ENCODE assay signal across 10 mouse cellular contexts in the genomic region with DNA sequence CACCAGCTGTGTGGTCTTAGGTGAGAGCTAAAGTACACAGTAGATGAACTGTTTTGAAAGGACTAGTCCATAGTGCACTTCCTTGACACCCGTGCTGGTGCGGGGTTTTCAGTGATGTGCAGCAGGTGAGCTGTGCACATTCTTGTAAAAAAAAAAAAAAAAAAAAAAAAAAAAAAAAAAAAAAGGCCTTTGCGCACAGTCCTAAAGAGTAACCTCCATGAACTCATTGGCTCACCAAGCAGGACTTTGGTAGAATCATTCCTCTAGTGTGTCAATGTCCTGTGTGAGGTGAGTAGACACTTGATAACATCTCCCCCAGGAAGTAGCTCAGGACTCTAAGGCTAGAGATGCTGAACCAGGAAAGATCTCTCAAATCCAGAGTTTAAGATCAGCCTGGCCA.
A peak's percentile ranks its signal among the peaks of the same experiment; 100 is the strongest.
DNase-seq lines count a peak whose midpoint lies in the region; ATAC-seq and TF ChIP-seq lines count a peak whose summit lies in the region.
"Had no signal": no experiment of that assay in that cellular context is flagged by ENCODE, and none has a peak within 500 bp of the region (broad histone marks: within the 10 kb centered on the region; RNA-seq: fewer than 3 reads in every experiment).

No protein-coding gene starts in this region.

- TF ChIP-seq CTCF in stomach, postnatal 0 days (IDR thresholded peaks at IDR 0.05; ENCODE audit: low read depth), result no peak

- H3K9me3 ChIP-seq in kidney, embryonic 15.5 days (replicated peaks), result no peaks in the 10 kb centered on the region
- no peaks in the 10 kb centered on the region for H3K9me3 ChIP-seq in stomach, embryonic 14.5 days (ENCODE audit: control insufficient read depth, low read depth, low read length)
- no peaks in the 10 kb centered on the region for H3K9me3 ChIP-seq in stomach, postnatal 0 days (ENCODE audit: control insufficient read depth, low read length)
- no peaks in the 10 kb centered on the region for H3K9me3 ChIP-seq in intestine, embryonic 15.5 days
- H3K9me3 ChIP-seq: embryonic facial prominence, embryonic 12.5 days; liver, embryonic 12.5 days had no signal

- peaks cover 9% of the 10 kb centered on the region for H3K4me1 ChIP-seq in kidney, embryonic 15.5 days
- 0 out of 2 replicates have a peak, but pooled peaks cover 5% of the 10 kb centered on the region for H3K4me1 ChIP-seq in stomach, embryonic 14.5 days (ENCODE audit: control insufficient read depth, insufficient read depth, low read length)
- H3K4me1 ChIP-seq in stomach, postnatal 0 days (replicated peaks; ENCODE audit: control insufficient read depth, insufficient read depth), result no peaks in the 10 kb centered on the region
- no peaks in the 10 kb centered on the region for H3K4me1 ChIP-seq in intestine, embryonic 15.5 days (replicated peaks)
- H3K4me1 ChIP-seq: liver, embryonic 12.5 days had no signal

- WGBS in kidney, embryonic 15.5 days, result 82% methylated on average over 3 of the region's 3 CpGs
- 76% methylated on average over 3 of the region's 3 CpGs for WGBS in stomach, embryonic 14.5 days
- WGBS in stomach, postnatal 0 days, result 72% methylated on average over 3 of the region's 3 CpGs
- WGBS in intestine, embryonic 15.5 days, result 71% methylated on average over 3 of the region's 3 CpGs

- H3K36me3 ChIP-seq in kidney, embryonic 15.5 days, result no peaks in the 10 kb centered on the region
- no peaks in the 10 kb centered on the region for H3K36me3 ChIP-seq in stomach, embryonic 14.5 days (ENCODE audit: control insufficient read depth, insufficient read depth, low read length)
- H3K36me3 ChIP-seq in stomach, postnatal 0 days (ENCODE audit: control insufficient read depth, insufficient read depth, low read length), result no peaks in the 10 kb centered on the region
- H3K36me3 ChIP-seq in intestine, embryonic 15.5 days, result no peaks in the 10 kb centered on the region
- H3K36me3 ChIP-seq: embryonic facial prominence, embryonic 12.5 days; liver, embryonic 12.5 days had no signal

- no peak for DNase-seq in kidney, adult 9 months
- no peak for DNase-seq in stomach, postnatal 0 days (ENCODE audit: low spot score)
- no peak for DNase-seq in thymus, adult 18-20 months
- no peak for DNase-seq in urinary bladder, postnatal 25 days (ENCODE audit: low spot score)

- H3K9ac ChIP-seq in kidney, embryonic 15.5 days, result no peak overlapping the region
- no peak overlapping the region for H3K9ac ChIP-seq in stomach, embryonic 14.5 days (replicated peaks; ENCODE audit: low read depth, low read length)
- no peak overlapping the region for H3K9ac ChIP-seq in stomach, postnatal 0 days (ENCODE audit: low read length)
- H3K9ac ChIP-seq in intestine, embryonic 15.5 days, result no peak overlapping the region
- H3K9ac ChIP-seq: embryonic facial prominence, embryonic 12.5 days; liver, embryonic 12.5 days had no signal

- no peaks in the 10 kb centered on the region for H3K27me3 ChIP-seq in kidney, embryonic 15.5 days
- H3K27me3 ChIP-seq in stomach, embryonic 14.5 days (ENCODE audit: control insufficient read depth, insufficient read depth, low read length), result no peaks in the 10 kb centered on the region
- H3K27me3 ChIP-seq in stomach, postnatal 0 days (ENCODE audit: control insufficient read depth, insufficient read depth, low read length), result no peaks in the 10 kb centered on the region
- H3K27me3 ChIP-seq in intestine, embryonic 15.5 days (replicated peaks), result no peaks in the 10 kb centered on the region
- H3K27me3 ChIP-seq: CH12.LX; embryonic facial prominence, embryonic 12.5 days; liver, embryonic 12.5 days had no signal

- no peak overlapping the region for H3K4me2 ChIP-seq in kidney, embryonic 15.5 days
- no peak overlapping the region for H3K4me2 ChIP-seq in stomach, embryonic 14.5 days (replicated peaks; ENCODE audit: low read depth, low read length)
- no peak overlapping the region for H3K4me2 ChIP-seq in stomach, postnatal 0 days (replicated peaks; ENCODE audit: low read depth)
- no peak overlapping the region for H3K4me2 ChIP-seq in intestine, embryonic 15.5 days (replicated peaks)

- no peak for TF ChIP-seq EP300 in stomach, postnatal 0 days (optimal IDR thresholded peaks at IDR 0.05)

- H3K27ac ChIP-seq in kidney, embryonic 15.5 days, result no peak overlapping the region
- peak overlapping the region; percentile 92 for H3K27ac ChIP-seq in stomach, embryonic 14.5 days (ENCODE audit: low read length)
- no peak overlapping the region; the same call in 1 of the 2 replicates for H3K27ac ChIP-seq in stomach, postnatal 0 days (replicated peaks)
- H3K27ac ChIP-seq in intestine, embryonic 15.5 days, result 0 out of 2 replicates have a peak overlapping the region, but pooled peaks have one; percentile 73
- H3K27ac ChIP-seq: embryonic facial prominence, embryonic 12.5 days; liver, embryonic 12.5 days had no signal

- 0 out of 2 replicates have a peak, but pooled peaks have one; percentile 34 for ATAC-seq in kidney, embryonic 15.5 days (replicated peaks; ENCODE audit: low FRiP score)
- no peak for ATAC-seq in stomach, embryonic 14.5 days (ENCODE audit: insufficient number of reproducible peaks, insufficient read depth, low FRiP score, low read depth)
- ATAC-seq in stomach, postnatal 0 days (ENCODE audit: low FRiP score, low TSS enrichment), result no peak
- ATAC-seq in intestine, embryonic 15.5 days, result peak; percentile 19; the same call in 1 of the 2 replicates

- H3K4me3 ChIP-seq in kidney, embryonic 15.5 days (replicated peaks), result no peak overlapping the region
- H3K4me3 ChIP-seq in stomach, embryonic 14.5 days (ENCODE audit: low read depth, low read length), result no peak overlapping the region
- no peak overlapping the region for H3K4me3 ChIP-seq in stomach, postnatal 0 days (ENCODE audit: low read depth, low read length)
- H3K4me3 ChIP-seq in intestine, embryonic 15.5 days (replicated peaks), result no peak overlapping the region
- H3K4me3 ChIP-seq: embryonic facial prominence, embryonic 12.5 days had no signal

Comparison
In these comparisons a context has a peak if more than half of its experiments do, and no peak if none do; other contexts are left out.
1. H3K27ac ChIP-seq: peak in stomach, embryonic 14.5 days (single experiment) and intestine, embryonic 15.5 days (single experiment); none in kidney, embryonic 15.5 days (single experiment) and stomach, postnatal 0 days (single experiment).
2. ATAC-seq: peak in kidney, embryonic 15.5 days (single experiment) and intestine, embryonic 15.5 days (single experiment); none in stomach, embryonic 14.5 days (single experiment) and stomach, postnatal 0 days (single experiment).